Mouse (Mus musculus) mesoderm, embryonic 11.5 days (tissue): ENCODE results near the gene Vps54.
"Not testable (repeated sequence)": the region's sequence is repeated elsewhere in the genome, so short reads cannot be mapped to it uniquely, and the experiment has no call there.

ENCODE experiments used
- DNase-seq: peaks from one replicate; pipeline ENCODE4 v3.0.0-alpha.2; 2012; ENCODE audit warnings: low read depth, low spot score

Vps54 gene

DNA sequence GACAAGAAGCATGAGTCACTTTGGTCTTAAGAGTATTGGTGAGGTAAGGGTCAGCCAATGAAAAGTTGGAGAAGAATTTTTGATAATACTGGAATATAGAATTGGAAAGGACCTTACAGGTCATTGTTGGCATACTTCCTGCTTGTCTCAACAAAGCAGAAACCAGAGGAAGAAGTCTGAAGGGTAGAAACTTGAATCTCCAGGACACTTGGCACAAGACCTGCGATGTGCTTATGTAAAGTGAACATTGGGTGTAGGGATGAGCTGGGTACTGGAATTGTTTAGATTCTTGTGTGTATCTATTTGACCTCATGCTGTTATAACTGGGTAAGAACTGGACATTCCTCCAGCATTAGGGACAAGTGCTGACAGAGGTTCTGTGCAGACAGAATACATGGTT is 2.3 kb downstream of the Vps54 start:
- DNase-seq, result no peak

- no peak for DNase-seq
Measured at GRCm38 (mm10) chr11:21247203-21247865, 8.3 kb downstream of the Vps54 start.

DNA sequence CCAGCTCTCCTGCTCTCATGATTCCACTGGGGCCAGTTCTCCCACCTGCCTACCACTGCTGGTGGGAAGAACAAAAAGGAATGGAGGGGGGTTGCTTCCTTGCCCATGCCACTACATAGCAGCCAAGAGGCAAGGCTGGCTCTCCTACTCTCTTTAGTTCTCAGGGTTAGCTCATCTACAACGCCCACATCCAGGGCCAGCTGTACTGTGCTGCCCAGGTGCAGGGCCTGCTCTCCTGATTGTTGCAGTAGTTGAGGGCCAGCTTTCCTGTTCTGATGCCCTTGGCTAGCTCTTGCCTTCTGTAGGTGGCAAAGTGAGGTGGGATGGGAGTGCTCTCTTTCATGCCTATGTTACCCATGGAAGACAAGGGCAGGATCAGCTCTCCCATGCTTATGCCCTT is 8.9 kb downstream of the Vps54 start:
- no peak for DNase-seq

DNA sequence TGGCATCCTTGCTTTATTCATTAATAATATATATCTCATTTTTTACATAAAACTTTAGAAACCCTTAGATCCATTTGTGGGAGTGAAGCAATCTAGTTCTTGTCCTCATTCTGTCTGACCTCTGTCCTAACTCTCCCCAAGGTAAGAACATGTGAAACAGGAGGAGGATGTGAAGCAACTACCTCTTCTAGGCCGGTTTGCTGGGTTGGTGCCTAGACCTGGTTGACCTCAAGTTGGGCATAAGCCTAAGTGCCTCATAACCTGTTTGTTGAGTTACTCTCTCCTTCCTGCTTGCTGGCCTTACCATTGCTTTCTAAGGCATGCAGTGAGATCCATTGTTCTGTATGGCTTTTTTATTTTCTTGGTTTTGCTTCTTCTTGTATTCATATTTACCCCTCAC is 11.3 kb downstream of the Vps54 start:
- no peak for DNase-seq

DNA sequence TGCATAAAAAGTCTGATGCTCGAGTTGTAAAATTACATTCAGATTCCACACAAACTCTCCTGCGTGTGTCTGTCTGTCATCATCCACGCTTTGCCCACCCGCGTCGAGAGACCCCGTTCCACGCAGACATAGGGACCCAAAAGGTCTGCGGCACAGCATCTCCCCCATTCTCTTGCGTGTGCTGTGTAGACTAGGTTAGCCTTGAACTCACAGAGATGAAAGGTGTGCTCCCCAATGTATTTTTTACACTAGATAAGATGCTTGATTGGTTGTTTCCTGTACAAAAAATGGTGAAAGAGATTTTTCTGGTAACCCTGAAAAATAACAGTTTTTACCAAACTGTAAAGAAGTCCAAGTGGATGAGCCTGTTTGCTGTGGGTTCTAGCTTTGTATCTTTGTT is 19.5 kb downstream of the Vps54 start:
- not testable (repeated sequence) for DNase-seq

DNA sequence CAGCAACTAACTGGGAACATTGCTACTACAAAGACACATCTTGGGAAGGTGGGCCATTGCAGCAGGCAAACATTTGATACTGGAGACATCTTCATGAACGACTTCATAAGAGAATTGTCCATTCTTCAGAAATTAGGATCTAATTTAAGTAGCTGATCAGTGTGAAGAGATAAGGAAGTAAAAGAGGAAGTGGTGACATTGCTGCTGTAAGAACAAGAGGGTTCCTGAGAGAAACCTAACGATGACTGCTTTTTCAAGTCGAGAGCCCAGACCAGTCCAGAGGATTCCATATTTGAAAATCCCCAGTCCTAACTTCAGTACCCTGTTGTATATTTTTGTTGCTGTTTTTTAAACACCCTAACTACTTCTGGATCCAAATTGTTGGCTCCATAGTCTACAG is 26.3 kb downstream of the Vps54 start:
- no peak for DNase-seq

- DNase-seq, result no peak
Measured at GRCm38 (mm10) chr11:21276151-21276550, 37.1 kb downstream of the Vps54 start.

GRCm38 (mm10) chr11:21286391-21286790 is 47.3 kb downstream of the Vps54 start:
- no peak for DNase-seq

DNA sequence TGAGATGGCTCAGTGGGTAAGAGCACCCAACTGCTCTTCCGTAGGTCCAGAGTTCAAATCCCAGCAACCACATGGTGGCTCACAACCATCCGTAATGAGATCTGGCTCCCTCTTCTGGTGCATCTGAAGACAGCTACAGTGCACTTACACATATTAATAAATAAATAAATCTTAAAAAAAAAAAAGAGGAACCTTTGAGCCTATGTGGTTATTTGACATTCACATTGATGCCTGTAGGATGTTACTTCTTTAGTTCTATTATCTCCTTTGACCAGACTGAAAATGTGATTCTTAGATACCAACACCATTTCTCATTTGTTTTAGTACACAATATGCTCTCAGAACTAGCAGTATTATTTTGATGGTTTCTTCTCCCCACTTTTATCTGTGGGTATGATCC is 49.1 kb downstream of the Vps54 start:
- not testable (repeated sequence) for DNase-seq

GRCm38 (mm10) chr11:21295486-21295885 is 56.4 kb downstream of the Vps54 start:
- DNase-seq, result no peak

DNA sequence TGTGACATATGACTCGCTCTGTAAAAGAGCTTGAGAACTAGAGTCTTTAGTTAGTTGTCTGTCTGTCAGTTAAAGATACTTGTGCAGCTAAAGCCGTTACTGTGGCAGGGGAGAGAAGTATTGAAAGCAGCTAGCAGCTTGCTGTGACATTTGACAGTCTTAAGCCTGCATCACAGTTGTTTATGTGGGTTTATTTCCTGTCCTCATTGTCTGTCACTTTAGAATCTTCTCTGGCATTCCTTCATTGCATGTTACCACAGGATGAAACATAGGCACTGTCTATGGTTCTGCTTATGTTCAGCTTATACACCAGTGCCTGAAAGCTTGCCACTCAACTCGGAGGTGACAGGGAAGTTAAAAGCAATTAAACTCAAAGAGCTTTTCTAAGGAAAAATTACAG is 64.5 kb downstream of the Vps54 start:
- no peak for DNase-seq

DNA sequence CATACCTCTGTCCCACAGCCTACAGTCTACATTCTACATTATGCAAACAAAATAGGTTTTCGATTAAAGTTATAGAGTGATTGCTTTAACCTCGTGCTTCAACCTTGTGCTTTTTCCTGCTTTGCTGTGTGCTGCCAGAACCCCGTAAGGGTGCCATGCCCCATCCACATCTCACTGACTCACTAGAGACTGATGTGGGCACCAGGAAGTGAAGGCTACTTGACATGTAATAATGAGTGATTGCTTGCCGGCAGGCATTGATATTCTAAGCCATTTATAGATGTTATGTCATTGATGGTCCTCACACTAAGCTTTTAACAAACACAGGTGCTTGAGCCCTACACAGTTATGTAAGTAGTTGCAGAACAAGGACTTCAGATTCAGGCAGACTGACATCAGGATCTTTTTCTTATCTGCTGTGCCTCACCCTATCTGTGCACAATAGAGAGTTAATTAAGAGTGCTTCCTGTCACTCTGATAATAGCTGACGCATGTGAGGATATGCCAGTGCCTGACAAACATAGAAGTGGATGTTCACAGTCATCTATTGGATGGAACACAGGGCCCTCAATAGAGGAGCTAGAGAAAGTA is 68.1 kb downstream of the Vps54 start:
- no peak for DNase-seq

DNA sequence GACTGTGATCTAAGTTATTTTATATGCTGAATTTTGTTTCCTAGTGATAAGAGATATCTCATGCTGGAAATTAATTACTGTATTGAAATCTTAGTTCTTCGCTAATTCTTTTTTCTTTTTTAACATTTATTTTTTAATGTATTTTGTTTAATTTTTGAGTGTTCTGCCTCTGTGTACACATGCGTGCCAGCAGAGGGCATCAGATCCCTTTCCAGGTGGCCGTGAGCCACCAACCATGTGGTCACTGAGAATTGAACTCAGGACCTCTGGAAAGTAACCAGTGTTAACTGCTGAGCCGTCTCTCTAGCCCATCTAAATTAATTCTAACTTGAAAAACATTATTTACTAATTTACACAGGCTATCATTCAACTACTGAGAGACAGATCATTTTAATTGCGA is 69.0 kb downstream of the Vps54 start:
- DNase-seq, result peak; percentile 12

- no peak for DNase-seq
Measured at GRCm38 (mm10) chr11:21309516-21309915, 70.4 kb downstream of the Vps54 start.

DNA sequence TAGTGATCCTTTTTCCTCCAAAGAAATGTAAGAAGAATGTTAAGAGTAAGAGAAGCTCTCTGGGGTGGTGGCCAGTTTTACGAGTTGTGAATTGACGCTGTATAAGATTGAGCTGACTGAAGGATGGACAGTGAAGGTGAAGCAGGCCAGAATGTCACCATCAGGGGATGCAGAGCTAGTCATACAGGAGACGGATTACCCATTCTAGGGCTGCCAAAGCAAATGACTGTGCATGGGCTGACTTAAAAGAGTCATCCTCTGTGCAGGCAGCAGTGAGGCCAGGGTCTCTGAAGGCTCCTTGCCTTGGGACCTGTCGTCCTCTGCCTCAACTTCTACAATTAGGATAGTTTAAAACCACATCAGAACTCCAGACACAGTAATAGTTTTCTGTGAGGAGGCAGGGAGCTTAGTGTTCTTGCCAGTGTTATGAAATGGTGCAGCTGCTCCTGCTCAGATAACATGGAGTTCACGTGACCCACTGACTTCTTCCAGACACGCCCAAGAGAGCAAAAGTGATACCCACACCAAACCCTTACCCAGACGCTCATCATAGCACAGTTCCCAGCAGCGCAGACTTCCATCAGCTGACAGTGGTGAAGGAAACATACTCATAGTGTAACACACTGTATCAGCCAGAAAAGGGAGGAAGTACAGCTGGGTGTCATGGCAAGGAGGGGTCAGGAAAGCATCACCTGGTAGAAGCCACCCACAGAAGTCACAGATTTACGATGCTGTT is 75.0 kb downstream of the Vps54 start:
- DNase-seq, result no peak

GRCm38 (mm10) chr11:21321577-21321976 is 82.5 kb downstream of the Vps54 start:
- no peak for DNase-seq

DNA sequence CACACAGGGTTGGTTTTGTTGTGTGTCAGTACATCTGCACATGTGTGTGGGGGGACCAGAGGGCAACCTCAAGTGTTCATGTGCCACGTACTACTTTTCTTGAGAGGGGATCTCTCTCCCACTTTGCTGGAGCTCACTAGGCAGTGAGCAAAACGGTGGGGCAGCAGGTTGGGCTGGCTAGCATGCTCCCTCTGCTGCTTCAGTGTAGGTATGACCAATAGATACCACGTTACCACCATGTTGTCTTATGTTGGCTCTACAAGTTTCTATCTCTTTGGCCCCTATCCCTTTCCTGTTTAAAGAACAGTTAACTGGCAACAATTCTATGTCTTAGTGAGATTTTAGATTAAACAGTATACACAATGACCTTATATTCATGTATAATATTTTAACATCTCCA is 83.3 kb downstream of the Vps54 start:
- DNase-seq, result no peak

DNA sequence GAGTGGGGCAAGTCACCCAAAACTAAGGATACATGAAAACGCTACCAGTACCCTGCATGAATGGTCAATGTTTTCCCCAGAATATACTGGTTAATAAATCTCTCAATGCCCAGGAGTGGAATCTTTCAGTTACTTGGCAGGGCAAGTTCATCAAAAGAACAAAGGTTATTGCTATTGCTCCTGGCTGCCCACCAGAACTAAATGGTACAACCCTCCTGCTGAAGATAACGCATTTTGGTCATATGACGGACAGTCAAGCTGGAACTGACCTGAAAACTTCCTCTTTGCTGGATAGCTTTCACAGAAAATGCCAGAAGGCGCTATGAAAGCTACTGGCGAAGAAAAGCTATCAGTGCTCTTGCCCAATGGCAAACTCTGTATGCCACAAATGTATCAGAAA is 86.7 kb downstream of the Vps54 start:
- no peak for DNase-seq

DNA sequence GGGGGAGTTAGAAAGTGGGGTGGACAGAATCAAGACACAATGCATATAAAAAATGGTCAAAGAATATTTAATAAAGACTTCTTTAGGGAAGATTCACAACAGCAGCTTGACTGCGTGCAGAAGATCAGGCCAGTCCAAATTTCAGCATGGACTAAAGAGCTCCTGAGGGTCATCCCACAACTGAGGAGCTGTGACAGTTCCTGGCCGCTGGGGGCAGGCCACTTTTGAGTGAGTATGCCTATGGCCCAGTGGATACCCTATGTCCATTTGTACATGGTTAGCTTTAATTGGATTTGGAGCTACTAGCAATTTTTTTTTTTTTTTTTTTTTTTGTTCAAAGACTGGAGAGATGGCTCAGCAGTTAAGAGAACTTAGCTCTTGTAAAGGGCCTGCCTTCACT is 87.7 kb downstream of the Vps54 start:
- DNase-seq, result no peak

DNA sequence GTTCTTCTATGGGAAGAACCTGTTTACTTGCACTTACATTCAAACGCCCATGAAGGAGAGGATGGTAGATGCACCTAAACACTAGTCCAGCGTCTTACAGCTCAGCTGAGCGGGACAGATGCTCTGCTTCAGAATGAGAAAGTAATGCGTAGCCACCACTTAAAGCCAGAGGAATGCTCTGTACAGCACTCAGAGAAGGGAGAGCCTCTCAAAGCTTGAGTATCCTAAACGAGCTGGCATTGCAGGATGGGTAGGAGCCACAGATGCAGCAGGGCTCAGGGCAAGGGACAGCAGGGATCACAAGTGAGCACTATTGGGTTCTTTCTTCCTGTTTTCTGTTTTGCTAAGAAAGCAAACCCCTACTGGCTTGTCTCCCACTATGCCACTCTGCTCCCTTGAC is 88.4 kb downstream of the Vps54 start:
- DNase-seq, result no peak

- no peak for DNase-seq
Measured at GRCm38 (mm10) chr11:21328141-21328540, 89.1 kb downstream of the Vps54 start.

DNA sequence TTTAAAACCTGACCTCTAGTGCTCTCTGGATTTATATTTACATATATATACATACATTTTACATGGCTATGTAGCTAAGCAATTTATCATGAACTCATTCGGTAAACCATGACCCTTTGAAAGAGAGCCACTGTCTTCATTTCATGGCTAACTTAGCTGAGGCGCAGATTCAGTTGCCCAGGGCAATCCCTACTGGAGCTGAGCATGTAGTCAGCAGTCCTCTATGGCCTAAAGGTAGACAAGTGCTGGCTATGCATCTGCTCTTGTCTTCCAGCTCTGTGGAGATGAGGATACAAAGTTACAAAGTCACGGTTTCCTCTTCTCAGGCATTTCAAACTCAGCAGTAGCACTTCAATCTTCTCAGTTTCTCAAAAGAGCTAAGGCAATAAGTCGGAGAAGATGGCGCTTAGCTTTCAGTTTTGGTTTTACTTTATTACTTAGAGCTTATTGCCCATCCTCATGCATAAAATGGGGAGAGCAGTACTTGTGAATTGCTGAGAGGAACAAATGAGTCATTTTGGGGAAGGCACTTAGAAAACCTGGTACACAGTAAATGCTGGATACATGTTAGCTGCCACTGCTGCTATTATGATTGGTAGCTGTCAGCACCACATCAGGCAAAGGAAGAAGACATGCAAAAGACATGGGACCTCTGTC is 93.7 kb downstream of the Vps54 start:
- no peak for DNase-seq

- DNase-seq, result peak; percentile 11
Measured at GRCm38 (mm10) chr11:21337855-21338254, 98.8 kb downstream of the Vps54 start.
